Mouse (Mus musculus) stomach, postnatal 0 days (tissue): ENCODE results near the gene Bbs10. TPM values are rescaled to one million over a fixed set of nuclear protein-coding genes. Genes with fewer than 3 reads are reported as not detected.

Source experiments
- ATAC-seq: fragments of 200-750 bp; cut with Nextera tagmentation; 2 replicates; pipeline ENCODE4 v1.8.0; 2017; ENCODE audit not compliant: low FRiP score, low TSS enrichment
- DNase-seq: peaks from one replicate; pipeline ENCODE4 v3.0.0-alpha.2; 2016; ENCODE audit warnings: low spot score
- H3K27ac ChIP-seq: fragments of 300-500 bp; sonication (generic); replicated peaks from 2 replicates; pipeline ENCODE4 v1.5.1; 2014; ENCODE audit warnings: mild to moderate bottlenecking, control low read depth
- H3K27me3 ChIP-seq: fragments of 300-500 bp; sonication (generic); 2 replicates; pipeline ENCODE4 v1.6.1; 2014; ENCODE audit warnings: low read length; ENCODE audit not compliant: control insufficient read depth, insufficient read depth
- H3K36me3 ChIP-seq: fragments of 300-500 bp; sonication (generic); 2 replicates; pipeline ENCODE4 v1.6.1; 2014; ENCODE audit warnings: low read length, mixed read lengths; ENCODE audit not compliant: control insufficient read depth, insufficient read depth
- H3K4me1 ChIP-seq: fragments of 300-500 bp; sonication (generic); replicated peaks from 2 replicates; pipeline ENCODE4 v1.6.1; 2014; ENCODE audit warnings: antibody characterized with exemption; ENCODE audit not compliant: control insufficient read depth, insufficient read depth
- H3K4me2 ChIP-seq: fragments of 300-500 bp; sonication (generic); replicated peaks from 2 replicates; pipeline ENCODE4 v1.6.1; 2014; ENCODE audit warnings: low read depth, mild to moderate bottlenecking, control low read depth, moderate library complexity
- H3K4me3 ChIP-seq: fragments of 300-500 bp; sonication (generic); 2 replicates; pipeline ENCODE4 v1.5.1; 2014; ENCODE audit warnings: low read depth, low read length, control low read depth
- H3K9ac ChIP-seq: fragments of 300-500 bp; sonication (generic); 2 replicates; pipeline ENCODE4 v1.6.1; 2014; ENCODE audit warnings: mild to moderate bottlenecking, low read length, control low read depth, mixed read lengths
- H3K9me3 ChIP-seq: fragments of 300-500 bp; sonication (generic); 2 replicates; pipeline ENCODE4 v1.6.1; 2016; ENCODE audit warnings: low read length; ENCODE audit not compliant: control insufficient read depth
- CTCF ChIP-seq: IDR thresholded peaks from 2 replicates; pipeline ENCODE4 v1.5.1; 2016; ENCODE audit warnings: antibody characterized with exemption, low read depth, mild to moderate bottlenecking, moderate library complexity
- EP300 ChIP-seq: optimal IDR thresholded peaks from 2 replicates; pipeline ENCODE3; 2016; ENCODE audit warnings: antibody characterized with exemption
- WGBS: fragments of 180-500 bp; shearing (Covaris S2); extraction: QIAGEN DNeasy Blood & Tissue Kit; methylation state at CpG from one replicate; pipeline ENCODE4 v1.1.7; 2014; 5-methylcytosine and 5-hydroxymethylcytosine counted together
- polyA plus RNA-seq: library from polyadenylated mRNA; unstranded; fragments of >200 nt; fragmentation: Nextera tagmentation; extraction: Ambion mirVana; gene quantifications from 2 replicates; pipeline ENCODE4 v1.2.1, GENCODE M21; 2015

Gene Bbs10
- polyA plus RNA-seq, 1 experiment from 2014 or later: 1.5 TPM

GRCm38 (mm10) chr10:111258256-111258655, 40.2 kb upstream of the Bbs10 start:
- 85% methylated on average over 3 of the region's 3 CpGs for WGBS
- Histone ChIP-seq H3K9ac (no peak overlapping the region), H3K4me1 (no peaks in the 10 kb centered on the region), H3K4me3 (no peak overlapping the region), H3K9me3 (no peaks in the 10 kb centered on the region), H3K4me2 (no peak overlapping the region), H3K36me3 (no peaks in the 10 kb centered on the region), H3K27me3 (no peaks in the 10 kb centered on the region), H3K27ac (no peak overlapping the region)
- DNase-seq: no peak
- no peak for ATAC-seq
- no peak for TF ChIP-seq EP300
- no peak for TF ChIP-seq CTCF

- TF ChIP-seq EP300: no peak
- no peak for TF ChIP-seq CTCF
- no peaks in the 10 kb centered on the region for H3K9me3 ChIP-seq
- no peaks in the 10 kb centered on the region for H3K27me3 ChIP-seq
- peak; percentile 35; the same call in 1 of the 2 replicates for ATAC-seq
- H3K4me2 ChIP-seq: peak overlapping the region; percentile 25; the same call in 1 of the 2 replicates
- 76% methylated on average over 15 of the region's 15 CpGs for WGBS
- no peak overlapping the region for H3K27ac ChIP-seq
- DNase-seq: no peak
- H3K9ac ChIP-seq: no peak overlapping the region
- H3K36me3 ChIP-seq: no peaks in the 10 kb centered on the region
- no peaks in the 10 kb centered on the region for H3K4me1 ChIP-seq
- H3K4me3 ChIP-seq: no peak overlapping the region
Observed at GRCm38 (mm10) chr10:111271687-111272086, 26.8 kb upstream of the Bbs10 start.

GRCm38 (mm10) chr10:111272905-111273304, 25.6 kb upstream of the Bbs10 start:
- H3K9me3 ChIP-seq: no peaks in the 10 kb centered on the region
- DNase-seq (no peak), ATAC-seq (no peak)
- WGBS: 64% methylated on average over 11 of the region's 11 CpGs
- H3K27ac ChIP-seq: no peak overlapping the region
- H3K27me3 ChIP-seq: no peaks in the 10 kb centered on the region
- H3K4me2 ChIP-seq: no peak overlapping the region
- TF ChIP-seq EP300: no peak
- TF ChIP-seq CTCF: no peak
- no peak overlapping the region for H3K9ac ChIP-seq
- H3K4me3 ChIP-seq: no peak overlapping the region
- no peaks in the 10 kb centered on the region for H3K4me1 ChIP-seq
- no peaks in the 10 kb centered on the region for H3K36me3 ChIP-seq

- no peak for DNase-seq
- Histone ChIP-seq H3K4me1 (no peaks in the 10 kb centered on the region), H3K36me3 (peaks cover 2% of the 10 kb centered on the region; the same call in 1 of the 2 replicates), H3K9me3 (no peaks in the 10 kb centered on the region), H3K9ac (no peak overlapping the region), H3K27me3 (no peaks in the 10 kb centered on the region), H3K27ac (no peak overlapping the region), H3K4me3 (no peak overlapping the region), H3K4me2 (no peak overlapping the region)
- WGBS: 69% methylated on average over 5 of the region's 5 CpGs
- TF ChIP-seq EP300 (no peak), CTCF (no peak)
- no peak for ATAC-seq
Observed at GRCm38 (mm10) chr10:111273463-111274088, 24.9 kb upstream of the Bbs10 start.

GRCm38 (mm10) chr10:111275822-111276221, 22.7 kb upstream of the Bbs10 start:
- no peak overlapping the region for H3K4me3 ChIP-seq
- H3K4me1 ChIP-seq: no peaks in the 10 kb centered on the region
- WGBS: 94% methylated on average over 2 of the region's 2 CpGs
- ATAC-seq (no peak), DNase-seq (no peak)
- no peaks in the 10 kb centered on the region for H3K27me3 ChIP-seq
- TF ChIP-seq CTCF: no peak
- no peak for TF ChIP-seq EP300
- H3K4me2 ChIP-seq: no peak overlapping the region
- H3K9ac ChIP-seq: no peak overlapping the region
- H3K36me3 ChIP-seq: peaks cover 2% of the 10 kb centered on the region; the same call in 1 of the 2 replicates
- H3K27ac ChIP-seq: no peak overlapping the region
- H3K9me3 ChIP-seq: no peaks in the 10 kb centered on the region

- DNase-seq (no peak), ATAC-seq (no peak)
- H3K27me3 ChIP-seq: no peaks in the 10 kb centered on the region
- H3K4me3 ChIP-seq: peak overlapping the region; percentile 61
- no peak overlapping the region for H3K27ac ChIP-seq
- no peak for TF ChIP-seq CTCF
- no peak for TF ChIP-seq EP300
- 39% methylated on average over 6 of the region's 6 CpGs for WGBS
- H3K36me3 ChIP-seq: no peaks in the 10 kb centered on the region
- no peaks in the 10 kb centered on the region for H3K4me1 ChIP-seq
- no peaks in the 10 kb centered on the region for H3K9me3 ChIP-seq
- H3K4me2 ChIP-seq: peak overlapping the region; percentile 82
- H3K9ac ChIP-seq: no peak overlapping the region
Observed at GRCm38 (mm10) chr10:111297631-111298030, 848 bp upstream of the Bbs10 start.
